Mouse (Mus musculus): ENCODE measurements around the gene Trpm8. TPM values are rescaled to one million over a fixed set of nuclear protein-coding genes. Genes with fewer than 3 reads are reported as not detected.

Trpm8 gene
- polyA plus RNA-seq, 1 experiment, result 0.02 TPM

GRCm38 (mm10) chr1:88245881-88246280 is 31.6 kb upstream of the Trpm8 start:
- Histone ChIP-seq H3K79me2 (ENCODE audit: control insufficient read depth, insufficient read depth) (no peaks in the 10 kb centered on the region), H3K36me3 (ENCODE audit: control insufficient read depth, insufficient read depth) (no peaks in the 10 kb centered on the region), H3K27me3 (ENCODE audit: control insufficient read depth, insufficient read depth, insufficient read length) (peaks cover 10% of the 10 kb centered on the region), H3ac (ENCODE audit: control insufficient read depth, insufficient read length) (no peak overlapping the region), H3K4me2 (ENCODE audit: low read depth) (no peak overlapping the region), H3K4me3 (no peak overlapping the region)
- TF ChIP-seq POLR2AphosphoS2 (IDR thresholded peaks at IDR 0.05; ENCODE audit: insufficient read length, low read depth) (no peak), TCF3 (IDR thresholded peaks at IDR 0.05; ENCODE audit: insufficient read length, low read depth) (no peak), POLR2A (IDR thresholded peaks at IDR 0.05; ENCODE audit: insufficient read length, low read depth) (no peak), USF1 (IDR thresholded peaks at IDR 0.05; ENCODE audit: low read depth) (no peak), MYOG (IDR thresholded peaks at IDR 0.05; ENCODE audit: control insufficient read depth in 1 of 3, insufficient read depth in 1 of 3, insufficient read length in 2 of 3, low read depth in 2 of 3) (no peak)

DNA sequence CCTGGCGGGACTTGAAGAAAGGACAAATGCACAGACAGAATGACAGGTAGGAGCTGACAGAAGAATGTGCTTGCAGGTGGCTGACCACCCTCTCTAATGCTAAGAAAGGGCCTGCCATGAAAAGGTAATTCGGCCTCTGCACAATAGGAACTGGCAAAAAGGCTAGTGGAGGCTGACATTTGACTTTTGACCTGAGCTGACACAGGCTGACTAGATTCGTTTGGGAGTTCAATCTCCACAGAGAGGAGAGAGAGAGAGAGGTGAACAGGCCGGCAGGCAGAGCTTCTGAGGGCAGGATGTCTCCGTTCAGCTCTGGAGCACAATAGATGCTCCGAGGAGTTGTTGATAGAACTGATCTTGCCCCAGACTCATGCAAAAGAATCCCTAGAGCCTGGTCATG is 31.1 kb upstream of the Trpm8 start:
- peaks cover 14% of the 10 kb centered on the region for H3K27me3 ChIP-seq (ENCODE audit: control insufficient read depth, insufficient read depth, insufficient read length)
- H3ac ChIP-seq (ENCODE audit: control insufficient read depth, insufficient read length), result no peak overlapping the region
- no peaks in the 10 kb centered on the region for H3K79me2 ChIP-seq (ENCODE audit: control insufficient read depth, insufficient read depth)
- no peaks in the 10 kb centered on the region for H3K36me3 ChIP-seq (ENCODE audit: control insufficient read depth, insufficient read depth)
- H3K4me2 ChIP-seq (ENCODE audit: low read depth), result no peak overlapping the region
- no peak overlapping the region for H3K4me3 ChIP-seq
- no peak for TF ChIP-seq POLR2A (IDR thresholded peaks at IDR 0.05; ENCODE audit: insufficient read length, low read depth)
- TF ChIP-seq MYOG (IDR thresholded peaks at IDR 0.05; ENCODE audit: control insufficient read depth in 1 of 3, insufficient read depth in 1 of 3, insufficient read length in 2 of 3, low read depth in 2 of 3), result no peak
- TF ChIP-seq MYOD1 (IDR thresholded peaks at IDR 0.05; ENCODE audit: control insufficient read depth in 1 of 3, insufficient read length in 2 of 3, low read depth in 2 of 3), result no peak
- no peak for TF ChIP-seq TCF12 (IDR thresholded peaks at IDR 0.05; ENCODE audit: insufficient read depth, poor library complexity, severe bottlenecking)
- no peak for TF ChIP-seq TCF3 (IDR thresholded peaks at IDR 0.05; ENCODE audit: insufficient read length, low read depth)

DNA sequence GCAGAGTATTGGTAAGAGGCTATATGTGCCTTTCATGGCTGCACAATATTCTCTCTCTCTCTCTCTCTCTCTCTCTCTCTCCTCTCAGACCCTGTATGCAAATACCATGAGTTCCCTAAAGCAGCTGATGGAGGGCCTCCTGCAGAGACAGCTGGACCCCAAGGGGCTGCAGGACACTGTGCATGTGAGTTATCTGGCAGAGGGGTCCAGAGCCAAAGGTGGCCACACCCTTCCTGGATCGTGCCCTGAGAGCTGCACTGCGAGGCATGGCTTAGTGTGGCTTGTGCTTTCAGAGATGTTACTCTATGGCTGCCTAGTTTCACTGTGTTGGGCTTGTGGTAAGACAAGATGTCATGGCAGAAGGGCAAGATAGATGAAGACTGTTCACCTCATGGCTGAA is 29.8 kb upstream of the Trpm8 start:
- TF ChIP-seq MYOD1 (IDR thresholded peaks at IDR 0.05; ENCODE audit: control insufficient read depth in 1 of 3, insufficient read length in 2 of 3, low read depth in 2 of 3) (no peak), POLR2A (IDR thresholded peaks at IDR 0.05; ENCODE audit: insufficient read length, low read depth) (no peak), MYOG (IDR thresholded peaks at IDR 0.05; ENCODE audit: control insufficient read depth in 1 of 3, insufficient read depth in 1 of 3, insufficient read length in 2 of 3, low read depth in 2 of 3) (no peak), E2F4 (IDR thresholded peaks at IDR 0.05; ENCODE audit: insufficient read depth) (no peak), TCF3 (IDR thresholded peaks at IDR 0.05; ENCODE audit: insufficient read length, low read depth) (no peak), SRF (IDR thresholded peaks at IDR 0.05; ENCODE audit: control insufficient read depth, insufficient read length, low read depth) (no peak), TCF12 (IDR thresholded peaks at IDR 0.05; ENCODE audit: insufficient read depth, poor library complexity, severe bottlenecking) (no peak), REST (IDR thresholded peaks at IDR 0.05; ENCODE audit: insufficient read depth, insufficient read length) (no peak), CEBPB (IDR thresholded peaks at IDR 0.05; ENCODE audit: insufficient read depth, poor library complexity, severe bottlenecking) (no peak), MAX (IDR thresholded peaks at IDR 0.05; ENCODE audit: low read depth) (no peak), POLR2AphosphoS2 (IDR thresholded peaks at IDR 0.05; ENCODE audit: insufficient read length, low read depth) (no peak), USF1 (IDR thresholded peaks at IDR 0.05; ENCODE audit: low read depth) (no peak)
- Histone ChIP-seq H3K36me3 (ENCODE audit: control insufficient read depth, insufficient read depth) (no peaks in the 10 kb centered on the region), H3K4me3 (no peak overlapping the region), H3K79me2 (ENCODE audit: control insufficient read depth, insufficient read depth) (no peaks in the 10 kb centered on the region), H3K27me3 (ENCODE audit: control insufficient read depth, insufficient read depth, insufficient read length) (peaks cover 12% of the 10 kb centered on the region), H3K4me2 (ENCODE audit: low read depth) (no peak overlapping the region), H3ac (ENCODE audit: control insufficient read depth, insufficient read length) (no peak overlapping the region)

DNA sequence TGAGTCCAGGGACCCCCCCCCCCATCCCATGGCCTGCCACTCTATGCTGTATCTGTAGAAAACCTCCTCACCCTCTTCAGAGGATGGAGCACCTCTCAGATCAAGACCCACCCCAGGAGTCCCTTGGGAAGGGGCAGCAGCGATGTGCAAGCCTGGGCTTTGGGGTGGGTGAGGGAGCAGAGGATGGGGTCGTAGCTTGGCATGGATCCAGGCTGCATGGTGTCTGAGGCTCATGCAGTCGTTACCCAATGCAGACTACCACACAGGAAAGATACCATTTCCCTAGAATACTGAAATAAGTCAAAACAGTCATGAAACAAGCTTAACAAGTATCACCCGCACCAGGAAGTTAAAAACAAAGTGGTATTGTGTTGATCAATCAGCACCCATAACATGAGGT is 28.8 kb upstream of the Trpm8 start:
- H3K4me3 ChIP-seq, result no peak overlapping the region
- no peak overlapping the region for H3K4me2 ChIP-seq (ENCODE audit: low read depth)
- peaks cover 8% of the 10 kb centered on the region for H3K27me3 ChIP-seq (ENCODE audit: control insufficient read depth, insufficient read depth, insufficient read length)
- no peaks in the 10 kb centered on the region for H3K79me2 ChIP-seq (ENCODE audit: control insufficient read depth, insufficient read depth)
- H3K36me3 ChIP-seq (ENCODE audit: control insufficient read depth, insufficient read depth), result no peaks in the 10 kb centered on the region
- no peak overlapping the region for H3ac ChIP-seq (ENCODE audit: control insufficient read depth, insufficient read length)
- no peak for TF ChIP-seq CEBPB (IDR thresholded peaks at IDR 0.05; ENCODE audit: insufficient read depth, poor library complexity, severe bottlenecking)
- TF ChIP-seq TCF3 (IDR thresholded peaks at IDR 0.05; ENCODE audit: insufficient read length, low read depth), result no peak

DNA sequence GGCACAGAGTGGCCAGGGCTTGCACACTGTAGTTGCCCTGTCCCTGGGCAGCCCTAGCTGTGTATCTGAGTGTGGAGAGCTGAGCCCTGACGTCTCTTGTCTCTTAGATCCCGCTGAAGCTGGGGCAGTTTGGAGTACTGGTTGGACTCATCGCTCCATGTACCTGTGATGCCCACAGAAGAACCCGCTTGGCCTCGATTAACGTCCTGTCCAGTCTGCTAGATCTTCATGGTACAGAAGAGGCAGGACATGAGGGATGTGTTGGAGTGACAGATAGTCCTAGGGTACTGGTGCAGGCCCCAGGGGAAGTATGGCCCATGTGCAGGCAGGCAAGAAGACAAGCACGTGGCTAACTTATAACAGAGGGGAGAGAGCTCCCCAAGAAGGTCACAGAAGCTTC is 27.9 kb upstream of the Trpm8 start:
- TF ChIP-seq TCF12 (IDR thresholded peaks at IDR 0.05; ENCODE audit: insufficient read depth, poor library complexity, severe bottlenecking) (no peak), POLR2AphosphoS2 (IDR thresholded peaks at IDR 0.05; ENCODE audit: insufficient read length, low read depth) (no peak), MYOG (IDR thresholded peaks at IDR 0.05; ENCODE audit: control insufficient read depth in 1 of 3, insufficient read depth in 1 of 3, insufficient read length in 2 of 3, low read depth in 2 of 3) (no peak), SRF (IDR thresholded peaks at IDR 0.05; ENCODE audit: control insufficient read depth, insufficient read length, low read depth) (no peak), POLR2A (IDR thresholded peaks at IDR 0.05; ENCODE audit: insufficient read length, low read depth) (no peak), REST (IDR thresholded peaks at IDR 0.05; ENCODE audit: insufficient read depth, insufficient read length) (no peak), MAX (IDR thresholded peaks at IDR 0.05; ENCODE audit: low read depth) (no peak), TCF3 (IDR thresholded peaks at IDR 0.05; ENCODE audit: insufficient read length, low read depth) (no peak), CEBPB (IDR thresholded peaks at IDR 0.05; ENCODE audit: insufficient read depth, poor library complexity, severe bottlenecking) (no peak), USF1 (IDR thresholded peaks at IDR 0.05; ENCODE audit: low read depth) (no peak), E2F4 (IDR thresholded peaks at IDR 0.05; ENCODE audit: insufficient read depth) (no peak), MYOD1 (IDR thresholded peaks at IDR 0.05; ENCODE audit: control insufficient read depth in 1 of 3, insufficient read length in 2 of 3, low read depth in 2 of 3) (no peak)
- Histone ChIP-seq H3K4me2 (ENCODE audit: low read depth) (no peak overlapping the region), H3K27me3 (ENCODE audit: control insufficient read depth, insufficient read depth, insufficient read length) (peaks cover 8% of the 10 kb centered on the region), H3ac (ENCODE audit: control insufficient read depth, insufficient read length) (no peak overlapping the region), H3K4me3 (no peak overlapping the region), H3K36me3 (ENCODE audit: control insufficient read depth, insufficient read depth) (no peaks in the 10 kb centered on the region), H3K79me2 (ENCODE audit: control insufficient read depth, insufficient read depth) (no peaks in the 10 kb centered on the region)
